Mouse (Mus musculus) adrenal gland, postnatal 4 days (tissue): Measurements from ENCODE around the gene 5430419D17Rik. TPM values are rescaled to one million over a fixed set of nuclear protein-coding genes. Genes with fewer than 3 reads are reported as not detected.

Experiments
- DNase-seq, 2 experiments: peaks; one replicate each; pipeline ENCODE4 v3.0.0; 2021 to 2022; ENCODE audit warnings: low spot score in 2 of 2, mixed read lengths in 2 of 2
- total RNA-seq, 2 experiments: library from RNA; stranded (reverse); gene quantifications; 2 replicates each; pipeline ENCODE4 v1.2.3; 2021

5430419D17Rik gene
- total RNA-seq, 2 experiments from 2014 or later = 0.56 TPM; not detected in 1

GRCm38 (mm10) chr7:131306733-131307132 is 132.5 kb downstream of the 5430419D17Rik start:
- no peak for DNase-seq

DNA sequence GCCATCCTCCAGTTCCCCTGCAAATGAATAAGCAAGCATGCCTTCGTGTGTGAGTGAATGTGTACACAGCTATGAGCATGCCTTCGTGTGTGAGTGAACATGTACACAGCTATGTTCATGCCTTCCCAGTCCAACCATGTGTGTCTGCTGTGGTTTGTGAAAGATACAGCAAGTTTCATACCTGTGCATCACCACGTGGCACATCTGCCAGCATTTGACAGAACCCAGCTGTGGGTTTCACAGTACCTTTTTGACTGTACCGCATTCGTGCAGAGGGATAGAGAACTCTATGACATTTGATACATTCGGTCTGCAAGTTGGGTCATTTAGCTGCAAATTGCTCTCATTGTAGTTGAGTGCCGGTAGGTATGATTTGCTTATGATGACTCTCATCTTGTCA is 140.3 kb downstream of the 5430419D17Rik start:
- DNase-seq = no peak

DNA sequence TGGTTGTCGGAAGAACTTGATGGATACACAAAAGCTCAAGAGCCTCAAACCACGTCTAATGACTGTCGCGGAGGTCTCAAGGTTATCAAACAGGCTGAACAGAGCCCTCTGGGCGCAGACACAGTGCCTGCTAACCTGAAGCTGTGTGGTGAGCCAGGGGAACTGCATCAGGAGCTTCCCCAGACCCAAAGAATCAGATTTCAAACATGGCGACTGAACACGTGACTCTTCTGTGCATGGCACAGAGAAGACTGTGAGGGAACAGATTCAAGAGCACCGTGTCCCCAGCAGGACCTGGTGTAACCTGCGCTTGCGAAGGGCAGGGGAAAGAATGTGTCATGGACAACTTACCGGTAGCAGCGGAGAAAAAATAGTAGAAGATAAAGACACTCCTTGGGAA is 143.4 kb downstream of the 5430419D17Rik start:
- no peak for DNase-seq

DNA sequence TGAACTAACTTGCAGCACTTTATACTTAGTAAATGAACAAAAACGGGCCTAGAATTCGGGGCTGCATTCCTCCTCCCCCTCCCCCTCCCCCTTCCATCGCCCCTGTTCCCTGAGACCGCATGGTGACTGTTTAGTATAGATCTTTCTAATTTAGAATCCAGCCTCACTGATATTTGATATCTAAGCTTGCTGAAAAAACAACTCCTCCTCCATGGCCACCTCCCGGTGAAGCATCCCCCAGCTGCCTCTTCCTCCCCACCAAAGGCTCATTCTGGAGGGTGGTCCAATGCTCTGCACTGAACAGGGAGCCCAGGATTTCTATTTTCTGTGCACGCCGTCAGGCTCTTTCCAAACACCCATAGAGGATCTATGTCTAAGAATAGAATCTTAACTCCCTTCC is 144.1 kb downstream of the 5430419D17Rik start:
- no peak for DNase-seq

DNA sequence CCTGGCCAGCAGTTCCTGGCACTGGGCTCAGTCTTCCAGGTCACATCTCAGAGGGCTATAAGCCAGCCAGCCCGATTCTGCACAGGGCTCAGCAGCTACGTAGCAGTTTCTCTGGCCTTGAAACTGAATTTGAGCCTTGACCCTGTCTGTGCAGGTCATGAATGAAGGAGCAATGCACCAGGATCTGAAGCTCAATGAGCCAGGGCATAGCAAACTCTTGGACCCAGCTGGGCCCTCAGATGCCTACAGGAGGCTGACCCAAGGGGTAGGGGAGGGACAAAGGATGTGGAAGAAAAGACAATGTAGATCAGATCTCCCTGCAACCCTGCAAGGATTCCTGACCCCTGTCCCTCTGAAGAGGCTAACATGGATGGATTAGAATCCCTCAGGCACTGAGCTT is 148.0 kb downstream of the 5430419D17Rik start, which contains the start of gene Cuzd1:
TSS of gene Cuzd1 (minus strand) at position 101 of the 400 bp plus-strand sequence.
- no peak for DNase-seq

DNA sequence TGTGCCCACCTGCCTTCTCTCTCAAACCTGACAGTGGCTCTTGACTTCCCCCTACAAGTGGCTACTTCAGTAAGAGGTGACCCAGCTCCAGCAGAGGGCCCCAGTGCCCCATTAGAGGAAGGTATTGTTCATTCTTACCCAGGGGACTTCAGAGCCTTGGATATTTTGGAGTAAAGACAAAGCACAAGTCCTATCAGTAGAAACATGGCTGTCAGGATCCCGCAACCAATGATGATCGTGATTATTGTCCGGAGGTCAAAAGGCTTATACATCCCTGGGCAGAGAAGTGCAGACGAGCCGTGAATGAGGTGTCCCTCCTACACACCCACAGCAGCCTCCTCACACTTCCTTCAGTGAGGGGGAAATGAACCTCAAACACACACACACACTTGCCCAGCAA is 152.9 kb downstream of the 5430419D17Rik start:
- DNase-seq = no peak

DNA sequence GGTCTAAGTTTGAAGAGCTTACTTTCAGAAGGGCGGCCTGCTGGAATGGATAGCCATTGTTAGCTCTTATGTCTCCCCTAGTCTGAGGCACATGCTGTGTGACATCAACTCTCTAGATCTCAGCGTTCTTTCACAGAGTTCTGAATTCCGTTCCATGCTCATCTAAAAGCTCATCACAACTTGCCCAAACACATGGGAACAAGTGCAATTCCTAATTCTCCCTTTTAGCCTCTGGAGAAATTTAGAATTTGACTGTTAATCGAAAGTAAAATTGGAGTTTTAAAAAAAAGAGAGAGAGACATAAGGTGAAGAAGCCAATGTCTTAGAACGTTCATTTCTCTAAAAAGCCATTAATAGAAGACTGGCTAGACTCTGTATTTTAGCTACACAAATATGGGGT is 155.2 kb downstream of the 5430419D17Rik start, which contains the start of gene Fam24b:
TSS of gene Fam24b (minus strand) at position 101 of the 400 bp plus-strand sequence.
- no peak for DNase-seq

DNA sequence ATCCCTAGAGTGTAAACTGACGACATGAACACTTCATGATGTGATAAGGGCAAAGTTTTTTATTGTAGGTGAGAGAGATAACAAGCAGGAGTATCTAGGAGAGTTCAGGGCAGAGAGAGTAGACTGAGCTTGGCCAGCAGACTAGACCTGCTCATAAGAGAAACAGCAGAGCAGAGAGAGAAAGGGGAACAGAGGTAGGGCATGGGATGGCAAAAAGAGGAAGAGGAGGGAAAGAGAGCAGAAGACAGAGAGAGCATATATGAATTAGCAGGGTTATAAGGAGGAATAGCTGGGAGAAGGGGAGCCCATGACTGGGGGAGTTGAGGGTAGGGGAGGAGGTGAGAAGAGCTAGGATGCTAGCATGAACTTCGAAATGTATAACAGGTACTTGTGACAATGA is 157.5 kb downstream of the 5430419D17Rik start:
- no peak for DNase-seq

GRCm38 (mm10) chr7:131333564-131333963 is 159.4 kb downstream of the 5430419D17Rik start, which contains the start of gene Fam24a:
Fam24a (plus strand) TSS chr7:131333864.
- no peak for DNase-seq

DNA sequence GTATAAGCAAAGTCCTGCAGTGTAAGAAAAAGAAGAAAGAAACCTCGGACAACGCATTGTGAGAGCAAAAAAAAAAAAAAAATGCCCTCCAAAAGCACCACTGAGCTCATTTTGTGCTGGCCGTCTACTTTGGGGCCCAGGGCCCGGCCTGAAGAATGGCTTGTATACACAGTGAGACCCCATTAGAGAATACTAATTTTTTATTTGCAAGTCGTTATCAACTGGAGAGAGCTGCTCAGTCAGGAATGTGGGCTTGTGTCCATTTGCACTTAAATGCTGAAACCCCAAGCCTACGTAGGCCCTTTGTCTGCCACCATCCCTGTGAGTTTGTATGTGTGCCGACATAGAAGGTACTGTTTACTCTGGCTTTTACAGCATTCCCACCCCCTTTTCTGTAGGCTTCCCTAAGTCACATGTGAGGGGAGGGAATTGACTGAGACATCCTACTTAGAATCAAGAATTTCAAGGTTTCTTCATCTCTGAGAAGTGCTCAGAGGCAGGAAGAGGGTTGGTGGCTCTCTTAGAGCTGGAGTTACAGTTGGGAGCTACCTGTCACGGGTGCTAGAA is 163.4 kb downstream of the 5430419D17Rik start:
- no peak for DNase-seq

DNA sequence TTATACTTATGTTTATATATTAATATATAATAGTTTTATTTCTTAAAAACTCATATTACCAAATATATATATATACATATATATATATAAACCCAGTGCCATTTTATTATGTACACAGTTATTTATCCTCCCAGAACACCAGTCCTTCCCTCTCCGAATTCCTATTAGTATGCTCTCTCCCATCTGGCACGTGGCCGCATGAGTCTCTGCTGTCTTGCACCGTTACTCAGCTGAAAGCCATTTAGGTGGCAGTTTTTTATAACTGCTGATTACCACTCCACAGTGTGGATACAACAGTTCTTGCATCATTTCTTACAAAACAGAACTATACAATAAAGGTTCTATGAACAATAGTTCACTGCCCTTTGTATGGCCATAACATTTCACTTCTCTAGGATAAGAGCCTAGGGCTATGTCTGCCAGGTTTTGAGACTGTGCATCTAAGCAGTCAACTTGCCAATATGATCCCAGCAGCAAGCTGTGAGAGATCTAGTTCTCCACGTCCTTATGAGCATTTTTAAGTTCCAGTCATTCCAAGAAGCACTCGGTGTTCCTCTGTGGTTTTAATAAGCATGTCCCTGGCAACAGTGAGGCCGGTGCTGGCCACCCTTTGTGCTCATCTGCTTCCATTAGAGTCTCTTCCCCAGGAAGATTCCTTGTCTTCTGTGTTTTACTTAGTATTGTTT is 171.8 kb downstream of the 5430419D17Rik start:
- no peak for DNase-seq

Other genes with a start within 250 kb of the 5430419D17Rik start
- gene Htra1, start 238.3 kb upstream of the 5430419D17Rik start, total RNA-seq = 10 to 100 TPM; 52.9 to 66.2 TPM
- 100 to 1,000 TPM in 1 of 2 experiments, under 1 TPM in 1; 0.06 to 107 TPM for gene Dmbt1, start 142.3 kb upstream of the 5430419D17Rik start, total RNA-seq
- gene 4933402N03Rik, start 28.1 kb upstream of the 5430419D17Rik start, total RNA-seq = not detected
- 1 to 10 TPM in 1 of 2 experiments, not detected in 1; 5.9 TPM for gene Cuzd1, start 147.9 kb downstream of the 5430419D17Rik start, total RNA-seq
- gene Fam24b, start 155.1 kb downstream of the 5430419D17Rik start, total RNA-seq = under 1 TPM in 1 of 2 experiments, not detected in 1; 0.48 TPM
- not detected for gene Fam24a, start 159.5 kb downstream of the 5430419D17Rik start, total RNA-seq
- 10 to 100 TPM; 16.1 to 20.2 TPM for gene 2310057M21Rik, start 188.4 kb downstream of the 5430419D17Rik start, total RNA-seq
- 10 to 100 TPM; 28.3 to 31.3 TPM for gene Pstk, start 196.7 kb downstream of the 5430419D17Rik start, total RNA-seq
- 10 to 100 TPM; 34.5 to 38.8 TPM for gene Ikzf5, start 236.1 kb downstream of the 5430419D17Rik start, total RNA-seq
- gene Acadsb, start 236.2 kb downstream of the 5430419D17Rik start, total RNA-seq = 100 to 1,000 TPM; 183 to 187 TPM